Mouse (Mus musculus) bone marrow, adult 2 months (tissue): Measurements from ENCODE around the gene Golgb1.

ENCODE experiments used
- CTCF ChIP-seq: fragments of 200-500 bp; IDR thresholded peaks from 2 replicates; pipeline ENCODE4 v1.5.1; 2011; ENCODE audit warnings: low read length, control low read depth; ENCODE audit not compliant: control insufficient read depth, insufficient read depth
- POLR2A ChIP-seq: fragments of 200-500 bp; IDR thresholded peaks from 2 replicates; pipeline ENCODE4 v1.6.1; 2011; ENCODE audit warnings: low read depth, mild to moderate bottlenecking, control low read depth, low read length, borderline replicate concordance; ENCODE audit not compliant: control insufficient read depth

DNA sequence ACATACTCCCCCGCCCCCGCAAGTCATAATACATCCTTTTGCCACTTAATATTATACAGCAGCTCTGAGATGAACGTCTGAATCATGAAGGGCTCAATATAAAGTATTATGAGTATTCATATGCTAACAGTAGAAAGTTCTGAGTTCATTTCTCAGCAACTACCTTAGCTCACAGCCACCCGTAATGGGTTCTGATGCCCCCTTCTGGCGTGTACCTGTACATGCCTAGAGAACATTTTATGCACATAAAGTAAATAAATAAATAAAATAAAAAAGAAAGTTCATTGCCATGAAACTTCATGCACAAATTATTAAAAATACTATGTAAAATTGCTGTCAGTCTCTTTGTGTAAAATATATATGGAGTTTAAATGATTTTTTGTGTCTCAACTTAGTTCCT is 2.4 kb downstream of the Golgb1 start:
- TF ChIP-seq CTCF (0 out of 2 replicates have a peak, but pooled peaks have one; percentile 24), POLR2A (no peak)
